Mouse (Mus musculus): ENCODE measurements around the gene Slamf9.

DNA sequence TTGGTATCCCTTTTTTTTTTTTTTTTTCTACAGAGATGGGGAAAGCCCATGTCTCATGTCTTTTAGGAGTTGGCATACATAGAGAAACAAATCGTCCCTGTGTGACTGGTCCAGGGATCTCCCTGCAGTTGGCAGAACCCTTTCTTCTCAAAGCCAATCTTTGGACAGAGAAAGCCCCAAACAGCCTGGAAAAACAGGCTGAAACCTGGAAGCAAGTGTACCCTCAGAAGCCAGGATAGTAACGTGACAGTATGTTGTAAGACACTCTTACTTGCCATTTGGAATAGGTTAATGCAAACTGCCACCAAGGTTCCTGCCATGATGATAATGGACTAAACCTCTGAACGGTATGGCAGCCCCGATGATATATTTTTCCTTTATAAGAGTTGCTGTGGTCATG lies 5.2 kb downstream of the Slamf9 start:
- TF ChIP-seq POLR2AphosphoS2 (IDR thresholded peaks at IDR 0.05; ENCODE audit: insufficient read length, low read depth) = no peak
- TF ChIP-seq REST (IDR thresholded peaks at IDR 0.05; ENCODE audit: insufficient read depth, insufficient read length) = no peak
- no peak for TF ChIP-seq MYOG (IDR thresholded peaks at IDR 0.05; ENCODE audit: control insufficient read depth in 1 of 3, insufficient read depth in 1 of 3, insufficient read length in 2 of 3, low read depth in 2 of 3)
